Mouse (Mus musculus) limb, embryonic 10.5 days (tissue): ENCODE data around the gene Gm16405. TPM values are rescaled to one million over a fixed set of nuclear protein-coding genes. Genes with fewer than 3 reads are reported as not detected.
"Not testable (repeated sequence)": the region's sequence is repeated elsewhere in the genome, so short reads cannot be mapped to it uniquely, and the experiment has no call there.

Source experiments
- DNase-seq: peaks from one replicate; pipeline ENCODE4 v3.0.0-alpha.2; 2017; ENCODE audit warnings: low spot score
- H3K27ac ChIP-seq: fragments of 300-500 bp; sonication (generic); 2 replicates; pipeline ENCODE4 v1.5.1; 2016; ENCODE audit warnings: mild to moderate bottlenecking
- H3K27me3 ChIP-seq: fragments of 300-500 bp; sonication (generic); 2 replicates; pipeline ENCODE4 v1.6.1; 2016; ENCODE audit warnings: low read depth, mild to moderate bottlenecking; ENCODE audit not compliant: poor library complexity, severe bottlenecking
- H3K36me3 ChIP-seq: fragments of 300-500 bp; sonication (generic); 2 replicates; pipeline ENCODE4 v1.6.1; 2016; ENCODE audit warnings: mild to moderate bottlenecking, moderate library complexity
- H3K4me1 ChIP-seq: fragments of 300-500 bp; sonication (generic); 2 replicates; pipeline ENCODE4 v1.6.1; 2016
- H3K4me3 ChIP-seq: fragments of 300-500 bp; sonication (generic); 2 replicates; pipeline ENCODE4 v1.5.1; 2016; ENCODE audit warnings: mild to moderate bottlenecking, moderate library complexity
- H3K9me3 ChIP-seq: fragments of 300-500 bp; sonication (generic); replicated peaks from 2 replicates; pipeline ENCODE4 v1.6.1; 2016; ENCODE audit warnings: mild to moderate bottlenecking
- WGBS: fragments of 180-500 bp; shearing (Covaris S2); methylation state at CpG from one replicate; pipeline ENCODE4 v1.1.7; 2016; 5-methylcytosine and 5-hydroxymethylcytosine counted together
- polyA plus RNA-seq: library from polyadenylated mRNA; unstranded; fragments of >200 nt; fragmentation: Nextera tagmentation; extraction: Ambion mirVana; gene quantifications from 2 replicates; pipeline ENCODE4 v1.2.1, GENCODE M21; 2016

Gene Gm16405
- not detected in 2 replicates for polyA plus RNA-seq

GRCm38 (mm10) chrX:54530908-54531307 is at the start of gene Gm16405:
Gm16405 (plus strand) TSS chrX:54531208.
- H3K36me3 ChIP-seq, H3K27me3 ChIP-seq: not testable (repeated sequence)
- WGBS: no CpG with 5 or more reads among the region's 7 CpGs

More at GRCm38 (mm10) chrX:54530908-54531307, at the start of gene Gm16405:
- not testable (repeated sequence) for H3K27ac ChIP-seq, H3K4me1 ChIP-seq, H3K4me3 ChIP-seq, DNase-seq, H3K9me3 ChIP-seq

Other genes with a start within 250 kb of the Gm16405 start
- gene Gm16430, start 91.0 kb downstream of the Gm16405 start, polyA plus RNA-seq: not detected in 2 replicates